Mouse (Mus musculus) testis, postnatal 14 days (tissue): ENCODE results near the gene Keap1.
"Not testable (repeated sequence)": the region's sequence is repeated elsewhere in the genome, so short reads cannot be mapped to it uniquely, and the experiment has no call there.

Experiments used
- DNase-seq: peaks from one replicate; pipeline ENCODE4 v3.0.0; 2021; ENCODE audit warnings: low spot score

Gene Keap1

DNA sequence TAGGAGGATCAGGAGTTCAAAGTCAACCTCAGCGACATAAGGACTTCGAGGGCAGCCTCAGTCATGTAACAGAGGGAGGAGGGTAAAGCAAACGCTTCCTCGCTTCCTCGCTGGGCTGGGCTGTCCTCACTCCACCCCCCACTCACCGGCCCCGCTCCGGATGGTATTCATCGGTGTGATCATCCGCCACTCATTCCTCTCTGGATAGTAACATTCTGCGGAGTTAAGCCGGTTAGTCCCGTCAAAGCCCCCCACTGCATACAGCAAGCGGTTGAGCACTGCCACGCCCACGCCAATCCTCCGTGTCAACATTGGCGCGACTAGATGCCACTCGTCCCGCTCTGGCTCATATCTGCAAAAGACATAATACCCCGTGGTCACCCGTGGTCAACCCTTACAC, 7.6 kb downstream of the Keap1 start:
- DNase-seq: no peak

GRCm38 (mm10) chr9:21227342-21227741, 11.8 kb downstream of the Keap1 start:
- no peak for DNase-seq

DNA sequence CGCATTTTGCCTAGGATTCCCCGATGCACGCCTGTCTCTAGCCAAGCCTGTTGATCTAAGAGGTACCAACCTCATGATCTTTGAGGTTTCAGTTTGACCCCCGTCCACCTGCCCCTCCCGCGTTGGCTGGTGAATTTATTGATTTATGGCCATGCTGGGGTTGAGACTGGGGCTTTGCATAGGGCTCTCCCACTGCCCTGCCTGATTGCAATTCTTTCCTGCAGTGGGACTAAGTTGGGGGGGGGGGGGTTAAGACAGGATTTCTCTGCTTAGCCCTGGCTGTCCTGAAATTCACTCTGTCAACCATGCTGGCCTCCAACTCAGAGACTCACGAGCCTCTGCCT, 13.8 kb downstream of the Keap1 start:
- no peak for DNase-seq

GRCm38 (mm10) chr9:21224576-21225414, 14.4 kb downstream of the Keap1 start:
- no peak for DNase-seq

GRCm38 (mm10) chr9:21223906-21224305, 15.3 kb downstream of the Keap1 start:
- DNase-seq: no peak

- DNase-seq: not testable (repeated sequence)
Observed at GRCm38 (mm10) chr9:21223490-21223889, 15.7 kb downstream of the Keap1 start.

DNA sequence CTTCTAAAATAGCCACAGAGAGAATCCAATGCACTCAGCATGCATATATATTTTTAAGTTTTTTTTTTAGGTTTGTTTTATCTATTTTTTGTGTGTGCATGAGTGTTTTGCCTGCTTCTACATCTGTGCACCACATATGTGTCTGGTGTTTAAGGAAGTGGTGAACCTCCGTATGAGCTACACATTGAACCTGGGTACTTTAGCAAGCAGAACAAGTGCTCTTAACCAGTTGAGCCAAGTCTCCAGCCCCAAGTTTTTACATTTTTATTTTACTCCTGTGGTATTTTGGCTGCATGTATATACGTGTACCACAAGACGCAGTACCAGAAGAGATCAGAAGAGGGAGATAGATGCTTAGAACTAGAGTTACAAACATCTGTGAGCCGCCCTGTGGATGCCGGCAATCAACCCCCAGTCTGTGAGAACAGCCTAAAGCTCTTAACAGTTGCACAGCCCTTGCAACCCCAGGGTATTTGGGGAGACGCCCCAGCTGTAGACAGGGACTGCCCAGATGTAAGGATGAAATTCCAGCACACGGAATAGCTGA, 17.7 kb downstream of the Keap1 start:
- DNase-seq: no peak

GRCm38 (mm10) chr9:21220490-21221382, 18.4 kb downstream of the Keap1 start:
- DNase-seq: peak; percentile 94

- no peak for DNase-seq
Observed at GRCm38 (mm10) chr9:21219820-21220219, 19.3 kb downstream of the Keap1 start.

GRCm38 (mm10) chr9:21216050-21216841, 22.9 kb downstream of the Keap1 start:
- no peak for DNase-seq

- no peak for DNase-seq
Observed at GRCm38 (mm10) chr9:21213617-21214190, 25.5 kb downstream of the Keap1 start.

GRCm38 (mm10) chr9:21211624-21212023, 27.5 kb downstream of the Keap1 start:
- DNase-seq: no peak

GRCm38 (mm10) chr9:21210821-21211220, 28.3 kb downstream of the Keap1 start:
- DNase-seq: no peak

DNA sequence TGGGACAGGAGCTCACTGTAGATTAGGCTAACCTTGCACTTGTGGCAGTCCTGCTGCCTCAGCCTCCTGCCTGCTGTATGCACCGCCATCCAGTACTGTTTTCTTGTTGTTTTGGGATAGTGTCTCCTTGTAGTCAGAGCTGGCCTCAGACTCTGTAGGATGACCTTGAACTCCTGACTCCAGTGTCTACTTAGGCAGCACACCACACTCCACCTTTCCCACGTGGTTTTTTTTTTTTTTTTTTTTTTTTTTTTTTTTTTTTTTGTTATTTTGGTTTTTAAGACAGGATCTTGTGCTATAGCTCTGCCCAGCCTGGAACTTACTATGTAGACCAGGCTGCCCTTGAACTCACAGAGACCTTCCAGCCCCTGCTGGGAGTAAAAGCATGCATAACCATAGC, 30.5 kb downstream of the Keap1 start:
- DNase-seq: no peak

GRCm38 (mm10) chr9:21206848-21207247, 32.3 kb downstream of the Keap1 start:
- no peak for DNase-seq

DNA sequence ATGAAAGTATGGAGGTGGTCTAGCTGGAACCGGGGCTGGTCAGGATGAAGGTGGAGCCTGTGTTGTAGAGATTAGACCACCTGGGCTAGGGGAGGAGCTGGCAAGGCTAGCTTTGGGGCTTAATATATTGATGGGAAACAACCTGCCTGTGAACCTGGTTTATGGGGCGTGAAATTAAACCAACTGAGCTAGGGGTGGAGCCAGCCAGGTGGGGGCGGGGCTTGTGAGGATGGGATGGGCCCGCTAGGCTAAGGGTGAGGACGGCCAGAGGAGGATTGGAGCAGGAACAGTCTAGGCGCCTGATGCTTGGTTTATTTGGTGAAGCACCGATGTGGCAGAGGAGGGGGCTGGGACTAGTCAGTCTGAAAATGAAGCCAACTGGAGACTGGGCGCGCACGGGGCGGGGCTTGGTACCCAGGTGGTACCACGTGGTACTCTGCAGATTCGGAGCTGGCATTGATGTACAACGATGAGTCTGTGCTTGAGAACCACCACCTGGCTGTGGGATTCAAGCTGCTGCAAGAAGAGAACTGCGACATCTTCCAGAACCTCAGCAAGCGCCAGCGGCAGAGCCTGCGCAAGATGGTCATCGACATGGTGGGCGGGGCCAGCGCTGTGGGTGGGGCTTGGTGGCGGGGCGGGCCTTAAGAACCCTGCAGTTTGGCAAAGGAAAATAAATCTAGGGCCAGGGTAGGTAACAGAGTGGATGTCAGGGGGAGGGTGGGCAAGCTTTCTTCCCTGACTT, 34.5 kb downstream of the Keap1 start:
- peak; percentile 29 for DNase-seq

GRCm38 (mm10) chr9:21204156-21204527, 35.0 kb downstream of the Keap1 start:
- no peak for DNase-seq

- DNase-seq: no peak
Observed at GRCm38 (mm10) chr9:21198960-21199359, 40.2 kb downstream of the Keap1 start.

DNA sequence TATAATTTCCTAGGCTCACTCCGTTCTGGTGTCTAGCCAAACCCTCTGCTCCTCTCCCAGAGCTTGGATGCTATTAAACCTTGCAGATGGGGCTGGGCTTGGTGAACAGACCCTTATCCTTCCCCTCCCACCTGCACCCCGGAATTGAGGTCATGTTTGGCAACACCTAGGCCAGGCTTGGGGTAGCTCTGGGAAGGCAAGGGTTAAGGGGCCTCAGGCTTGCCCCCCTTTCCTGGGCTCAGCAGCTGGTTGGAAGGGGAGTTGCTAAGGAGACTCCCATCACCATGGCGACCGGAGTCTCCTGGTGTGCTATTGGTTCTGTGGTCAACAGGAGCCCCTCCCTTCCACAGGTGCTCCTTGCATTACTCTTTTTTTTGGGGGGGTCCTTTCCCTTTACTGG, 41.2 kb downstream of the Keap1 start:
- no peak for DNase-seq

DNA sequence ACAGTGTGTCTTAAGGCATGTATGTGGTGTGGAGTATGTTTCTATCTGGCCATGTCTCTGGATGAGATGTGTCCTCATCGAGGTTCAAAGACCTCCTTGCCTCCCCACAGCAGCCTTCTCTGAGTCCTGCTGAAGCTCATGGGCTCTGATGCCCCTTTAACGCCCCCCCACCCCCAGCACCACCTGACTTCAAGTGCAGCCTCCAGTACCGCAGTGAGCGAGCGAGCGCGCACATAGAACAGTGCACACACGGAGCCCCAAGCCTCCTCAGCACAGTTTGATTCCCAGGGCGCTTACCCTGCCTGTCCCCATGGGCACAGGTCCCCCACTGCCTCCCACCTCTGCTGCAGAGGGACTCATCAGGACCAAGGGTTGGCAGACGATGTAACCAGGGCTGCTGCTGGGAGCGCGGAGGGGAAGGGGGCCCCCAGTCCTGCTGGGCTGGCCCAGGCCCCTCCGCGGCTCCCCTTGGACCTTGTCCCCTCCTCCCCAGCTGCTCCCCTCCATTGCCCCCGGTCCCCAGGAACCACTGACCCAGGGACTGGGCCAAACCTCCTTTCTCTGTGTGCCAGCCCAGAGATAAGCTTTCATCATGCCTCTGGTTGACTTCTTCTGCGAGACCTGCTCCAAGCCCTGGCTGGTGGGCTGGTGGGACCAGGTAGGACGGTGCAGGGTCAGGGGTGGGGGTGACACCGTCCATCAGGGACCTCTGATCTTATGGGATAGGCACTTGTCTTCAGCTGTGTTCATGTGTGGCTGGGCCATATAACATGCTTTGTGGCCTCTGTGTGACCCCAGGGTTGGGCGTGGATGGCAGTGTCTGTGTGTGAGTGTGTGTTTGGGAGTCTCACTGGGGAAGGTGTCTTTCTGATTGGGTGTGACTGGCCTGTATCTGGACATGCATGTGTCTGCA, 42.4 kb downstream of the Keap1 start:
- DNase-seq: no peak
